Mouse (Mus musculus): ENCODE data around the gene Igf1r. TPM values are rescaled to one million over a fixed set of nuclear protein-coding genes. Genes with fewer than 3 reads are reported as not detected.

Igf1r gene
- polyA plus RNA-seq, 1 experiment from 2014 or later: 8.5 TPM

GRCm38 (mm10) chr7:68224006-68224405, 271.4 kb downstream of the Igf1r start:
- DNase-seq (ENCODE audit: low spot score): peak; percentile 81

- DNase-seq (ENCODE audit: low spot score): no peak
Observed at GRCm38 (mm10) chr7:68225427-68226054, 272.9 kb downstream of the Igf1r start.

- no peak for DNase-seq (ENCODE audit: low spot score)
Observed at GRCm38 (mm10) chr7:68227021-68227420, 274.4 kb downstream of the Igf1r start.

- DNase-seq (ENCODE audit: low spot score): no peak
Observed at GRCm38 (mm10) chr7:68227621-68228020, 275.0 kb downstream of the Igf1r start.

- no peak for DNase-seq (ENCODE audit: low spot score)
Observed at GRCm38 (mm10) chr7:68228491-68228890, 275.9 kb downstream of the Igf1r start.

GRCm38 (mm10) chr7:68230831-68231230, 278.2 kb downstream of the Igf1r start:
- no peak for DNase-seq (ENCODE audit: low spot score)

- DNase-seq (ENCODE audit: low spot score): no peak
Observed at GRCm38 (mm10) chr7:68232521-68232920, 279.9 kb downstream of the Igf1r start.

GRCm38 (mm10) chr7:68233619-68234223, 281.1 kb downstream of the Igf1r start:
- no peak for DNase-seq (ENCODE audit: low spot score)

- DNase-seq (ENCODE audit: low spot score): no peak
Observed at GRCm38 (mm10) chr7:68236817-68237216, 284.2 kb downstream of the Igf1r start.

GRCm38 (mm10) chr7:68239220-68239827, 286.7 kb downstream of the Igf1r start:
- no peak for DNase-seq (ENCODE audit: low spot score)

GRCm38 (mm10) chr7:68241205-68241604, 288.6 kb downstream of the Igf1r start:
- no peak for DNase-seq (ENCODE audit: low spot score)

- DNase-seq (ENCODE audit: low spot score): no peak
Observed at GRCm38 (mm10) chr7:68245681-68246080, 293.1 kb downstream of the Igf1r start.

GRCm38 (mm10) chr7:68246249-68246648, 293.6 kb downstream of the Igf1r start:
- DNase-seq (ENCODE audit: low spot score): no peak

- no peak for DNase-seq (ENCODE audit: low spot score)
Observed at GRCm38 (mm10) chr7:68250411-68250810, 297.8 kb downstream of the Igf1r start.

- DNase-seq (ENCODE audit: low spot score): no peak
Observed at GRCm38 (mm10) chr7:68250902-68251301, 298.3 kb downstream of the Igf1r start.

GRCm38 (mm10) chr7:68257767-68258166, 305.1 kb downstream of the Igf1r start:
- no peak for DNase-seq (ENCODE audit: low spot score)

GRCm38 (mm10) chr7:68258326-68259150, 305.9 kb downstream of the Igf1r start:
- DNase-seq (ENCODE audit: low spot score): peak; percentile 33

GRCm38 (mm10) chr7:68259523-68260081, 307.0 kb downstream of the Igf1r start:
- no peak for DNase-seq (ENCODE audit: low spot score)

GRCm38 (mm10) chr7:68262612-68263200, 310.1 kb downstream of the Igf1r start:
- no peak for DNase-seq (ENCODE audit: low spot score)

GRCm38 (mm10) chr7:68263346-68264027, 310.9 kb downstream of the Igf1r start:
- DNase-seq (ENCODE audit: low spot score): peak; percentile 63

- no peak for DNase-seq (ENCODE audit: low spot score)
Observed at GRCm38 (mm10) chr7:68264028-68264453, 311.4 kb downstream of the Igf1r start, which contains the start of gene Pgpep1l. Gene Pgpep1l, minus strand, starts transcription at chr7:68264233.

Measured in thymus, postnatal 0 days (tissue).